Mouse (Mus musculus) forebrain, embryonic 10.5 days (tissue): ENCODE measurements around the gene Sox6. TPM values are rescaled to one million over a fixed set of nuclear protein-coding genes. Genes with fewer than 3 reads are reported as not detected.

Experiments used
- DNase-seq: peaks from one replicate; pipeline ENCODE4 v3.0.0-alpha.2; 2017; ENCODE audit warnings: low spot score; ENCODE audit errors: extremely low spot score
- H3K27ac ChIP-seq: fragments of 300-500 bp; sonication (generic); 2 replicates; pipeline ENCODE4 v1.5.1; 2016; ENCODE audit warnings: mild to moderate bottlenecking
- H3K27me3 ChIP-seq: fragments of 300-500 bp; sonication (generic); 2 replicates; pipeline ENCODE4 v1.6.1; 2016; ENCODE audit warnings: mild to moderate bottlenecking; ENCODE audit not compliant: poor library complexity, severe bottlenecking
- H3K36me3 ChIP-seq: fragments of 300-500 bp; sonication (generic); replicated peaks from 2 replicates; pipeline ENCODE4 v1.6.1; 2016; ENCODE audit warnings: mild to moderate bottlenecking, moderate library complexity
- H3K4me1 ChIP-seq: fragments of 300-500 bp; sonication (generic); 2 replicates; pipeline ENCODE4 v1.6.1; 2016
- H3K4me3 ChIP-seq: fragments of 300-500 bp; sonication (generic); 2 replicates; pipeline ENCODE4 v1.5.1; 2016; ENCODE audit warnings: mild to moderate bottlenecking, moderate library complexity
- H3K9me3 ChIP-seq: fragments of 300-500 bp; sonication (generic); 2 replicates; pipeline ENCODE4 v1.6.1; 2016; ENCODE audit warnings: mild to moderate bottlenecking, moderate library complexity
- WGBS: fragments of 180-500 bp; shearing (Covaris S2); methylation state at CpG from one replicate; pipeline ENCODE4 v1.1.7; 2016; 5-methylcytosine and 5-hydroxymethylcytosine counted together
- polyA plus RNA-seq: library from polyadenylated mRNA; unstranded; fragments of >200 nt; fragmentation: Nextera tagmentation; extraction: Ambion mirVana; gene quantifications from 2 replicates; pipeline ENCODE4 v1.2.1, GENCODE M21; 2016

Sox6 gene
- polyA plus RNA-seq, 1 experiment from 2014 or later: 77.3 TPM

DNA sequence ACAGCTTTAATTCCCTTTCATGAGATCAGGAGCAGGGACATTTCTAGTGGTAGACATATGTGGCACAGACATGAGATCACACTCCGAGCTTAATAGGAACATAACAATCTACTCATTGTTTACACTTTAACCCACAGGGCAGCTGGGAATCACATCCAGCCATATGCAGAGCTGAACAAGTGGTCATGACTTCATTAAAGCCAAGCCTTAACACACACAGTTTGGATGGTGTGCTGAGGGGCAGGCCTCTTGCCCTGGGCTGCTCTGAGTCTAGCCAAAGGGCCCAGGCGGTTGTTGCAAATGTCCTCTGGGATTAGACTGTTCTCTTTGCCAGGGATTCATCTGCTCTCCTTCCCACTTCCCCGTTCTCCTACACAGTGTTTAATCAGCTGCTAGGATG is 204.9 kb downstream of the Sox6 start:
- no peak overlapping the region for H3K4me3 ChIP-seq
- no peak for DNase-seq
- H3K9me3 ChIP-seq: no peaks in the 10 kb centered on the region
- H3K27ac ChIP-seq: peak overlapping the region; percentile 51; the same call in 1 of the 2 replicates
- WGBS: 59% methylated on average over 3 of the region's 3 CpGs
- no peaks in the 10 kb centered on the region for H3K27me3 ChIP-seq
- no peaks in the 10 kb centered on the region for H3K36me3 ChIP-seq
- peaks cover 58% of the 10 kb centered on the region for H3K4me1 ChIP-seq

DNA sequence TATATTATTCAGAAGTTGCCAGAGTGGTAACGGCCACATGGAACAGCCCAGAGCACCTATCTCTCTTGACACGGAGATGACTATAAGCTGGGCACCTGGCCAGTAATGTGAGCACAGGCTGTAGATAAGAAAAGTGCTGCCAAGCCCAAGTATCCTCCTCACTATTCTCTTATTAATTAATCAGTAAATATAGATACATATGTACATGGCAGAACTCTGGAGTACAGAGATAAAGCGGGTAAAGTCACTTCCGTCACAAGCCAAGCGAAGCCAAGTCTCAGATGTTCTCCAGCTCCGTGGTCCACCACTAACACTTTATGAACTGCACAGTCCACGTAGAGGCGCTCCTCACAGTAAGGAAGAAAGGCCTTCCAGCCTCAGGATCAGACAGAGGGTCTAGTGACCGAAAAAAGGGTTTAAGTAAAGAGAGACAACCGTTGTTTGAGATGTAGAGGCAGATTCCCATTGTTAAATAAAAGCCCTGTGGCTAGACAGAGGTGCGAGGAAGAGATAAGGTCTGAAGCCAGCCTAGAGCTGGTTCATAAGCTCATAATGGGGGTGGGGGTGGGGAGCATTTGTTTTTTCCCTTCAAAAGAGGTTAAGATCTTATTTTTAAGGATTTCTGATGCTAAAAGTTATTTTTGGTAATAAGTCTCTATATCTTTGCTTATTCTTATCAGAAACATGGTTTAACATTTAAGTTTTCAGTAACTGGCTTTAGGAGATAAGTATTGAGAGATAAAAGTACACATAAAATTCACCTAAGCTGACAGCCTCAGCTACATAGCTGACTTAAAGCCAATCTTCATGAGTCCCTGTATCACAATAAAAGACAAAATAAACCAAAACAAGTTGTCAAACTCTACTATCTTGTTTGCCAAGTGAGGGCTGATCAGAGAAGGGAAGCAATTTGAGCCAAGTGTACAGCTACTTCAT is 207.4 kb downstream of the Sox6 start:
- DNase-seq: no peak
- H3K36me3 ChIP-seq: no peaks in the 10 kb centered on the region
- no peak overlapping the region for H3K4me3 ChIP-seq
- peaks cover 83% of the 10 kb centered on the region for H3K4me1 ChIP-seq
- H3K27me3 ChIP-seq: 0 out of 2 replicates have a peak, but pooled peaks cover 2% of the 10 kb centered on the region
- peak overlapping the region; percentile 83 for H3K27ac ChIP-seq
- H3K9me3 ChIP-seq: no peaks in the 10 kb centered on the region
- 77% methylated on average over 11 of the region's 11 CpGs for WGBS

DNA sequence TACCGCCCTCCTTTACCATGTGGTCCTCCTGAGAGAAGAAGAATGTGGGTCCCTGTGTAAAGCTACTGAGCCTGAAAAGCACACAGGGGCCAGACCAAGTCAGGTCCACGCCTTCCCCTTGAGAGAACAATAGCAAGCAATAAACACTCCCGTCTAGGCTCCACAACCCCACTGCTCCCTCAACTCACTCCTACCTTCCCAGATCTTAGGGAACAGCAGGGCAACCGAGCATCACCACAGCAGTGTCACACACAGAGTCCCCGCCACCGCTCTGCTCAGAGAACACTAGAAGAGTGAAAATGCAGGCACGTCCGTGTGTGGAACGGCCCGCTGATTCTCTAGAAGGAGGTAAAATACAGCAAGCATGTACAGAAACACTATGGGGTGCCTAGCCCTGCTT is 208.2 kb downstream of the Sox6 start:
- WGBS: 29% methylated on average over 10 of the region's 10 CpGs
- Histone ChIP-seq H3K9me3 (no peaks in the 10 kb centered on the region), H3K4me3 (peak overlapping the region; percentile 5; the same call in 1 of the 2 replicates), H3K4me1 (peaks cover 91% of the 10 kb centered on the region), H3K27ac (peak overlapping the region; percentile 83), H3K27me3 (0 out of 2 replicates have a peak, but pooled peaks cover 2% of the 10 kb centered on the region), H3K36me3 (no peaks in the 10 kb centered on the region)
- peak; percentile 25 for DNase-seq

DNA sequence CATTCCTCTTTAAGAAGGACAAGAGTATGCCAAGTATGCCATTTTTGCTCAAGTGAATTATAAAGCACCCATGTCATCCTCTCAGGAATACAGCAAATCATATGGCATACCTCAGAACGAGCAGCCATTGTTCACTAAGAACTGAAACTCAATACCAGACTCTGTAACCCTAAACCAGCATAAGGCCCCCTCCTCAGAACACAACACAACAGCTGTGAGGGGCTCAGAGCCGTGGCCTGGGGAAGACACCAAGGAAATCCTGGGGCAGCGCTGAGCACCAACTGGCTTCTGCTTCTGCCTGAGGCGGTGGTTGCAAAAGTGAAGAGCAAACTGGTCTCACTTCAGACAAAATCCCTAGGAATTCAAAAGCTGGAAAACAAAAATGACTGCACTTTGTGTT is 208.8 kb downstream of the Sox6 start:
- peak; percentile 42 for DNase-seq
- no peaks in the 10 kb centered on the region for H3K36me3 ChIP-seq
- H3K4me3 ChIP-seq: no peak overlapping the region
- H3K27ac ChIP-seq: peak overlapping the region; percentile 83
- no peaks in the 10 kb centered on the region for H3K9me3 ChIP-seq
- peaks cover 97% of the 10 kb centered on the region for H3K4me1 ChIP-seq
- 13% methylated on average over 4 of the region's 4 CpGs for WGBS
- H3K27me3 ChIP-seq: 0 out of 2 replicates have a peak, but pooled peaks cover 2% of the 10 kb centered on the region

DNA sequence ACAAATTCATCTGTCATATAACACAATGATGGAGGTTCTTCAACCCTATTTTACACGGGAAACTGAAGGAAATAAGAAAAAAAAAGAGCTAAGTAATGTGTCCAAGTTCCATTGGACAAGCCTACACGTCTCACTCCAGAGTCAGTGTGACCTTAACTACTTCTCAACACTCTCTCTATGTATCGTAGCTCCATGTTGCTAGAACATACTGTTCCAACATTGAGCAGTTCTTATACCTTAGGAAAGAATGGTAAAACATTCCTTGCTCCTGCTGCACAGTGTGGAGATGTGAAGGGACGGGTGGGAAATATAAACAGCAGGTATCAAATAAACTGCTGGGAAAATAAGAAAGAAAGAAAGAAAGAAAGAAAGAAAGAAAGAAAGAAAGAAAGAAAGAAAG is 209.3 kb downstream of the Sox6 start:
- no peak overlapping the region for H3K4me3 ChIP-seq
- H3K9me3 ChIP-seq: no peaks in the 10 kb centered on the region
- 0 out of 2 replicates have a peak, but pooled peaks cover 2% of the 10 kb centered on the region for H3K27me3 ChIP-seq
- H3K27ac ChIP-seq: no peak overlapping the region
- H3K36me3 ChIP-seq: no peaks in the 10 kb centered on the region
- peaks cover 99% of the 10 kb centered on the region for H3K4me1 ChIP-seq
- 82% methylated on average over 4 of the region's 4 CpGs for WGBS
- DNase-seq: no peak

DNA sequence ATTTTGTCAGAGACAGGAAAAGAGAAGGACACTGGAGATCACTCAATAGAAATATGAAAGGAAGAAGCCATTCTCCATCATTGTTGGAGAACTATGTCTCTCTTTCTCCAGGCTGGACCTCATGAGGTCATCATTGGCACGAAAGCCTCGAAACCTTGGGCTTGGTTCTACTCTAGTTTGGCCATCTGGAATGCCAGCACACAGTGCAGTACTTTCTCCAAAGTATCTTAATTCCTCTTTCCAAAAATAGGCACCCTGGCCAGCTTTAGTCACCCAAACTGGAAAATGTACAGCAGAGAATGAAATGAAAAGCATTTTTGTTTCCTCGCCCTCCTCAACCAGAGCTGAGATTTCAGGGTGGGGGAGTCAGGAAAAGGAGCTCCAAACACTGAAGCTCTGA is 213.3 kb downstream of the Sox6 start:
- Histone ChIP-seq H3K4me1 (peaks cover 74% of the 10 kb centered on the region), H3K27ac (0 out of 2 replicates have a peak overlapping the region, but pooled peaks have one; percentile 25), H3K9me3 (no peaks in the 10 kb centered on the region; the same call in 1 of the 2 replicates), H3K4me3 (no peak overlapping the region), H3K36me3 (peaks cover 5% of the 10 kb centered on the region; the same call in 1 of the 2 replicates), H3K27me3 (0 out of 2 replicates have a peak, but pooled peaks cover 2% of the 10 kb centered on the region)
- 92% methylated on average over 3 of the region's 3 CpGs for WGBS
- DNase-seq: no peak

DNA sequence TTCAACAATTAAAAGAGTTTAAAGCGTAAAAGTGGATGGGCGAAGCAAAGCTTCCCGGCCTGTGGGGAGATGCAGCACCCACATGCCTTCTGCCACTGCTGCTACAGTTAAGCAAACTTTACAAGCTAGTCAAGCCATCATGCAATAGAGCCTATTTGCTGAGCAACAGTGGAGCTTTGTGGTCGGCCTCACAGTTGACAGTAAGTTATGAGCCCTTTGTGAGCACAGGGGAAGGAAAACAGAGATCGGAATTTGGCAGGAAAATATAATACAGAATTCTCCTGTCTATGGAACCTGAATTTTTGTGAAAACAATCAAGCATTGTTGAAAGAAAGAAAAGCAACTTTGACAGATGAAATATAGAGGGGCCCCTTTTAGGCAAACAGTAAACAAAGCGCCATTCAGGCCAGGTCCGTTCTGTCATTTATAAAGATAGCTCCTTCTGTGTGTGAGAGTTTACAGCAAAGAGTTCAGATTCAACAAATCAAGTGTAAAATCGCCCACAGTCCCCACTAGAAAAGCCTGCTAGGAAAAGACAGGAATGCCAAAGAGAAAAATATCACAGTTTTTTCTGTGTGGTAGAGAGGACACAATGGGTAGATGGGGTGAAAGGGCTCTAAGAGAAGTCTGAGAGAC is 213.9 kb downstream of the Sox6 start:
- no peak for DNase-seq
- 0 out of 2 replicates have a peak, but pooled peaks cover 2% of the 10 kb centered on the region for H3K27me3 ChIP-seq
- H3K4me1 ChIP-seq: peaks cover 69% of the 10 kb centered on the region
- peaks cover 5% of the 10 kb centered on the region; the same call in 1 of the 2 replicates for H3K36me3 ChIP-seq
- H3K9me3 ChIP-seq: no peaks in the 10 kb centered on the region; the same call in 1 of the 2 replicates
- H3K4me3 ChIP-seq: no peak overlapping the region
- H3K27ac ChIP-seq: peak overlapping the region; percentile 54; the same call in 1 of the 2 replicates
- 47% methylated on average over 8 of the region's 8 CpGs for WGBS

DNA sequence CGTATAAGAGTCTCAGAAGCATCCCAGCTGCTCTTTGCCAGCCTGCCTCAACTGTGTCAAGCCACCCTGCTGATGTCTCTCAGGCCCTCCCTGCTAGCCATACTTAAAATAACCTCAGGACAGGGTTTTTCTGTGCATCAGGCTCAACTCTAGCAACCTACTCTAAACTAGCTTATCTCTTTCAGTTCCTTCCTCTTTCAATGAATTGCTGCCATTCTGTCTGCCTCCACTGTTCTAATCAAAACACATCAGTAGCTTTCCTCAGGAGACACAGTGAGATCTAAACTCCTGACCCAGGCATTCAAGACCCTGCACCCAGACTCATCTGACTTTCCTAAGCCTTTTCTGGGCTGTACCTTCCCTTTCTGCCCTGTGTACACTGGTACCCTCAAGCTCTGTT is 219.5 kb downstream of the Sox6 start:
- H3K27ac ChIP-seq: no peak overlapping the region
- 94% methylated on average over 1 of the region's 1 CpGs for WGBS
- peaks cover 12% of the 10 kb centered on the region; the same call in 1 of the 2 replicates for H3K36me3 ChIP-seq
- no peak overlapping the region for H3K4me3 ChIP-seq
- no peaks in the 10 kb centered on the region for H3K27me3 ChIP-seq
- no peak for DNase-seq
- H3K9me3 ChIP-seq: no peaks in the 10 kb centered on the region; the same call in 1 of the 2 replicates
- peaks cover 13% of the 10 kb centered on the region for H3K4me1 ChIP-seq

DNA sequence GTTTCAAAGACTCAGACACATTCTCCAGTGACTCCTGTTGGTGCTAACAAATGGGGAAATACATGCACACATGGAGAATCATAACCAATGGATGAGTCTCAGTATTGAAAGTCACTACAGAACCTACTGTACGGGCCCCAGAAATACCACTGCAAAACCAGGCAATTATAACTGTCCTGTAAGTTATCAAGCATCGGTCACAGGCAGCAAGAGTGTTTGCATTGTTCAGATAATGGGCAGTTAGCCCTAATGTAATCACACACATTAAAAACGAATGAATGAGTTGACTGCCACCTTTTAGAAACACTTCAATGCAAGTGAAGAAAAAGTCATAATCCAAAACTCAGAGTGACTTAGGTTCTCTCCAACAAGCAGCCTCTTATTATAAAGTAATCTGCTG is 235.3 kb downstream of the Sox6 start:
- Histone ChIP-seq H3K4me1 (peaks cover 33% of the 10 kb centered on the region), H3K27ac (no peak overlapping the region), H3K27me3 (no peaks in the 10 kb centered on the region), H3K36me3 (peaks cover 15% of the 10 kb centered on the region), H3K4me3 (no peak overlapping the region), H3K9me3 (no peaks in the 10 kb centered on the region)
- WGBS: 77% methylated on average over 3 of the region's 3 CpGs
- DNase-seq: no peak

DNA sequence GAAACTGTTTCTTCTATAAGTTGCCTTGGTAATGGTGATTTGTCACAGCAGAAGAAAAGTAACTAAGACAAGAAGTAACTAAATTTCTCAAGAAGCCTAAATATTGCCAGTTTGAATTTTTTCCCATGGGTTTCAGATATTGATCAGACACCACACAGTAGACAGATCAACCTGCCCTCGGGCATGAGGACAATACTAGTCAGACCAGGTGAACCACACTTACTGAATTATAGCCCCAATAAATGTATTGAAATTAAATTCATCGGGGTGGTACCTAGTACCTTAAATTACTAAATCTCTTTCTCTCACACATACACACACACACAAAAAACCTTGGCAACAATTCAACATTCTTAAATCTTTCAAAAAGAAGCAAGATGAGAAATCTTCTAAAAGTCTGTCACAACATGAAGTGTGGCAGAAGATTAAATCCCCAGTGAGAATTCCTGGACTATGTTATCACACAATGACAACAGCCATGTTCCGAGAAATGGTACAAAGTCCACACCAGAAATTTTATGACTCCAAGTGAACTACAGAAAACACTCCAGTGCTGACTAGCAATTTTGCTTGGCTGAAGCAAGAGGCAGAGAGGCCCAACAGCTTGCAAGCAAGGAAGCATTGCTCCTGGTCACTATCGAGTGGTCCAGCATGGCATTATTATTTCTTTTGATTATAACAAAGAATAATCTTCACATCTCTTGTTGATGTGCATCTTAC is 244.3 kb downstream of the Sox6 start:
- Histone ChIP-seq H3K9me3 (no peaks in the 10 kb centered on the region), H3K36me3 (peaks cover 4% of the 10 kb centered on the region; the same call in 1 of the 2 replicates), H3K27ac (no peak overlapping the region), H3K27me3 (no peaks in the 10 kb centered on the region), H3K4me1 (peaks cover 6% of the 10 kb centered on the region), H3K4me3 (no peak overlapping the region)
- 95% methylated on average over 4 of the region's 4 CpGs for WGBS
- no peak for DNase-seq

DNA sequence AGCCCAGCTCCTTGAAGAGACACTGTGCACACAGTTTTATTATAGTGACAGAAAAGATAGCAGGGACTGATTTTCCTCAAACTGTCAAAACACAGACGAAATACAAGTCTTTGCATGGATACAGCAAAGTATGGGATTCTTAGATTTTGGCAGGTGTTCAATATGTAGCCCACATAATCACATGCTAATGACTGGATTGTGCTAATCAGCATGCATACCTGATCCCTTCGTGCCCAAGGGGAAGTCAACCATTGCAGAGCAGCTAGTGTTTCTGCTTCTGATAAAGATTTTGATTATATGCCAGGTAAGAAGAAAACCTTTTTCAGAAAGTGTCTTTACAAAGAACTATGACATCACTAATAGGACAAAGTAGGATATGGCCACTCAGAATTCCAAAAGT is 245.8 kb downstream of the Sox6 start:
- H3K4me3 ChIP-seq: no peak overlapping the region
- no peak overlapping the region for H3K27ac ChIP-seq
- no peaks in the 10 kb centered on the region for H3K4me1 ChIP-seq
- no peaks in the 10 kb centered on the region for H3K27me3 ChIP-seq
- DNase-seq: no peak
- H3K9me3 ChIP-seq: no peaks in the 10 kb centered on the region
- H3K36me3 ChIP-seq: peaks cover 4% of the 10 kb centered on the region; the same call in 1 of the 2 replicates
- WGBS: 78% methylated on average over 2 of the region's 2 CpGs

DNA sequence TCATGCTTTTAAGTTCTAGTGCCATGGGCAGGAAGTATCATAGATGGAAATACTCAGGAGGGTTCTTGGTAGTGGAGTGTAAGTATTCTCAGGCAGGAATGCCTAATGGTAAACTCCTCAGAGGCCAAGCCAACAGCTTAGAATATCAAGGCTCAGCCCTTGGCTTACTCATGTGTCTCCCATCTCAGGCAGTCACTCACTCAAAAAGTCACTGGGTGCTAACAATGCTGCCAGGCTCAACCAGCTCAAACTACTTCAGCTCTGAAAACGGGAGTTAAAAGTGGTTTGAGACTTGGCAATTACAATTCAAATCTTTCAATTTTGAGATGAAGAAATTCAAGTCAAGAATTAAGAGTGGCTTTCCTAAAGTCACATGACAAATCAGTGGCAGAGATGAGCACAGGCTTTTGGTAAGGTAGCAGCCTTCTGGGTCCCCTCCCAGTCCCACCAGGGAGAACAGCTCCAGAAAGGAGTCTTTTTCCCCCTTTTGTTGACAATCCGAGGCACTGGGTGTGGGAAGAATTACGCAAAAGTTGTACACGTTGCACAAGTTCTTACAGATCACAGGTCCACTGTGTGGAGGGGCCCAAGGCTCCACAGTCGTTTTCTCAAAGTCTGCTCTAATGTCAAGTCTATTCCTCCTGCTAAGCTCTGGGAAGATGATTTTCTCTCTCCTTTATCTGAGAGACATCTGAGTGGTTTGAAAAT is 249.3 kb downstream of the Sox6 start:
- no peaks in the 10 kb centered on the region for H3K9me3 ChIP-seq
- H3K36me3 ChIP-seq: no peaks in the 10 kb centered on the region
- H3K27me3 ChIP-seq: no peaks in the 10 kb centered on the region
- 89% methylated on average over 5 of the region's 5 CpGs for WGBS
- H3K4me3 ChIP-seq: no peak overlapping the region
- H3K27ac ChIP-seq: no peak overlapping the region
- no peaks in the 10 kb centered on the region for H3K4me1 ChIP-seq
- no peak for DNase-seq
